Comparison of ENCODE assay signal across 18 mouse cellular contexts in the genomic region with DNA sequence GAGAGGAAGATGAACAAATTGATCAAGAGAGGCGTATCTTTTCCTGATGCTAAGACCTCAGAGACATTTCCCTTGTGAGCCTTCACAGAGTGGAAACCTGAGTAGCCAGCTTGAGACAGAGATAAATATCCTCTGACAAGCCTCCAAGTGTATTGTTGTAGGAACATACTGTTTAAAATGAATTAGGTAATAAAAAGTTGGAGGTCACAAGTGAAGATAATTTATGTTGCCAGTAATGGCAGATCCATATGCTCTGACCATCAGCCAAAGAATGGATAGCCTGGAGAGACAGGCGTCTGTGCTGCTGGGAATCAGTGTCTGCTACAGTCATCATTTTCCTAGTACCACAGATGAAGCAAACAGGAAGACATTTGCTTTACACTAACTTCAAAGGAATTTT. TPM values are rescaled to one million over a fixed set of nuclear protein-coding genes. Genes with fewer than 3 reads are reported as not detected.
DNase-seq lines count a peak whose midpoint lies in the region; ATAC-seq lines count a peak whose summit lies in the region.
"Had no signal": no experiment of that assay in that cellular context is flagged by ENCODE, and none has a peak within 500 bp of the region (broad histone marks: within the 10 kb centered on the region; RNA-seq: fewer than 3 reads in every experiment).

No protein-coding gene starts in this region.

- H3K9me3 ChIP-seq in heart, embryonic 16.5 days (replicated peaks; ENCODE audit: control insufficient read depth, low read length), result no peaks in the 10 kb centered on the region
- no peaks in the 10 kb centered on the region for H3K9me3 ChIP-seq in lung, embryonic 16.5 days (ENCODE audit: control insufficient read depth, low read length)
- H3K9me3 ChIP-seq in liver, embryonic 11.5 days (ENCODE audit: control insufficient read depth, low read length), result no peaks in the 10 kb centered on the region

- 0 out of 2 replicates have a peak overlapping the region, but pooled peaks have one; percentile 32 for H3K27ac ChIP-seq in heart, embryonic 16.5 days (ENCODE audit: low read length)
- peak overlapping the region; percentile 36; the same call in 1 of the 2 replicates for H3K27ac ChIP-seq in lung, embryonic 16.5 days (ENCODE audit: low read length)
- no peak overlapping the region for H3K27ac ChIP-seq in liver, embryonic 11.5 days (ENCODE audit: low read depth, low read length)
- H3K27ac ChIP-seq: liver, embryonic 14.5 days; macrophage had no signal

- DNase-seq in heart, postnatal 14 days, result no peak
- DNase-seq in lung, postnatal 4 days, result no peak
- peak; percentile 42 for DNase-seq in embryo, embryonic 11 days
- peak; percentile 77 for DNase-seq in mesoderm, embryonic 11.5 days (ENCODE audit: low read depth, low spot score)
- no peak for DNase-seq in liver, embryonic 11.5 days (ENCODE audit: low spot score)
- DNase-seq: adrenal gland, postnatal 14 days; cerebellum, adult 9-10 months; gastrocnemius, postnatal 25 days; heart, postnatal 36 days; kidney, postnatal 25 days; midbrain, embryonic 14.5 days; thymus, postnatal 14 days had no signal

- intact Hi-C loops in heart, postnatal 14 days (cut with DNase I), result no loop called here

- WGBS in heart, embryonic 16.5 days, result 64% methylated on average over 2 of the region's 2 CpGs
- 39% methylated on average over 2 of the region's 2 CpGs for WGBS in lung, embryonic 16.5 days
- 74% methylated on average over 2 of the region's 2 CpGs for WGBS in liver, embryonic 11.5 days

- H3K9ac ChIP-seq in heart, embryonic 16.5 days (ENCODE audit: low read length), result no peak overlapping the region
- H3K9ac ChIP-seq in lung, embryonic 16.5 days (ENCODE audit: low read length), result no peak overlapping the region
- no peak overlapping the region for H3K9ac ChIP-seq in liver, embryonic 11.5 days (ENCODE audit: low read depth, low read length)
- H3K9ac ChIP-seq: liver, embryonic 14.5 days had no signal

- peaks cover 20% of the 10 kb centered on the region for H3K4me1 ChIP-seq in heart, embryonic 16.5 days (ENCODE audit: control insufficient read depth, insufficient read depth, low read length)
- H3K4me1 ChIP-seq in lung, embryonic 16.5 days (replicated peaks; ENCODE audit: control insufficient read depth, insufficient read depth, low read length), result peaks cover 19% of the 10 kb centered on the region
- peaks cover 13% of the 10 kb centered on the region for H3K4me1 ChIP-seq in liver, embryonic 11.5 days (replicated peaks; ENCODE audit: control insufficient read depth, insufficient read depth, low read length)

- no peaks in the 10 kb centered on the region for H3K36me3 ChIP-seq in heart, embryonic 16.5 days (ENCODE audit: control insufficient read depth, insufficient read depth)
- no peaks in the 10 kb centered on the region for H3K36me3 ChIP-seq in lung, embryonic 16.5 days (ENCODE audit: control insufficient read depth, insufficient read depth, low read length)
- H3K36me3 ChIP-seq in liver, embryonic 11.5 days (ENCODE audit: control insufficient read depth, insufficient read depth, low read length), result no peaks in the 10 kb centered on the region

- no peak for ATAC-seq in heart, embryonic 16.5 days (replicated peaks; ENCODE audit: extremely low read depth, insufficient read depth, low FRiP score)
- ATAC-seq in lung, embryonic 16.5 days (ENCODE audit: low read depth), result no peak
- no peak for ATAC-seq in liver, embryonic 11.5 days (replicated peaks; ENCODE audit: low FRiP score)
- ATAC-seq: CD4-positive, CD25-positive, alpha-beta regulatory T cell, adult 4 months; intestine, embryonic 16.5 days had no signal

- no peaks in the 10 kb centered on the region for H3K27me3 ChIP-seq in heart, embryonic 16.5 days (ENCODE audit: control insufficient read depth, insufficient read depth, low read length)
- no peaks in the 10 kb centered on the region for H3K27me3 ChIP-seq in lung, embryonic 16.5 days (ENCODE audit: control insufficient read depth, insufficient read depth, low read depth, low read length)
- no peaks in the 10 kb centered on the region for H3K27me3 ChIP-seq in liver, embryonic 11.5 days (replicated peaks; ENCODE audit: control insufficient read depth, insufficient read depth, low read length)

- H3K4me2 ChIP-seq in heart, embryonic 16.5 days (ENCODE audit: low read depth, low read length), result no peak overlapping the region
- no peak overlapping the region for H3K4me2 ChIP-seq in lung, embryonic 16.5 days (ENCODE audit: low read depth, low read length)
- no peak overlapping the region for H3K4me2 ChIP-seq in liver, embryonic 11.5 days

- H3K4me3 ChIP-seq in heart, embryonic 16.5 days (ENCODE audit: low read length), result no peak overlapping the region
- no peak overlapping the region for H3K4me3 ChIP-seq in lung, embryonic 16.5 days (ENCODE audit: low read length)
- no peak overlapping the region for H3K4me3 ChIP-seq in liver, embryonic 11.5 days (ENCODE audit: low read depth, low read length)

RNA-seq across cellular contexts. Expression of a gene that starts 2.0 kb away (rescaled TPM):
- 25.2 and 27.5 TPM in 2 replicates for polyA plus RNA-seq in heart, embryonic 16.5 days (2015; fragmentation: Nextera tagmentation; extraction: Ambion mirVana)
- total RNA-seq in heart, postnatal 14 days (2021), result 10 to 100 TPM; 28.7 to 30.1 TPM
- 30.8 and 31.0 TPM in 2 replicates for polyA plus RNA-seq in lung, embryonic 16.5 days (2015; fragmentation: Nextera tagmentation; extraction: Ambion mirVana)
- polyA plus RNA-seq in liver, embryonic 11.5 days (2014; fragmentation: Nextera tagmentation; extraction: Ambion mirVana), result 21.5 and 26.8 TPM in 2 replicates

RNA-seq across cellular contexts. Expression of a gene that starts 2.6 kb away (rescaled TPM):
- polyA plus RNA-seq in heart, embryonic 16.5 days (2015; fragmentation: Nextera tagmentation; extraction: Ambion mirVana), result 4.6 and 6.1 TPM in 2 replicates
- 1 to 10 TPM; 4.0 to 6.1 TPM for total RNA-seq in heart, postnatal 14 days (2021)
- polyA plus RNA-seq in lung, embryonic 16.5 days (2015; fragmentation: Nextera tagmentation; extraction: Ambion mirVana), result 3.9 and 5.4 TPM in 2 replicates
- 1.0 and 1.5 TPM in 2 replicates for polyA plus RNA-seq in liver, embryonic 11.5 days (2014; fragmentation: Nextera tagmentation; extraction: Ambion mirVana)

Comparison
In these comparisons a context has a peak if more than half of its experiments do, and no peak if none do; other contexts are left out.
1. DNase-seq: peak in embryo, embryonic 11 days (single experiment) and mesoderm, embryonic 11.5 days (single experiment); none in heart, postnatal 14 days (0 of 2), lung, postnatal 4 days (0 of 2) and liver, embryonic 11.5 days (single experiment).